Mouse (Mus musculus) erythroblast, embryonic 14.5 days (primary cell): Measurements from ENCODE around the gene Adcy1.

Source experiments
- GATA1 ChIP-seq: IDR thresholded peaks from 2 replicates; pipeline ENCODE4 v1.6.1; 2012; ENCODE audit warnings: low read length, inconsistent platforms, mixed read lengths
- TAL1 ChIP-seq: IDR thresholded peaks from 3 replicates; pipeline ENCODE4 v1.6.1; 2012; ENCODE audit warnings: low read length, inconsistent platforms, mixed read lengths

GRCm38 (mm10) chr11:7198481-7199256 lies 135.4 kb downstream of the Adcy1 start:
- TF ChIP-seq GATA1 (no peak), TAL1 (no peak)
